Mouse (Mus musculus) ovary, adult 2 months (tissue): ENCODE data around the gene Dag1. TPM values are rescaled to one million over a fixed set of nuclear protein-coding genes. Genes with fewer than 3 reads are reported as not detected.

Source experiments
- polyA plus RNA-seq: library from polyadenylated mRNA; depleted of rRNA; stranded (reverse); fragments of >200 nt; gene quantifications from 2 replicates; pipeline ENCODE4 v1.2.3, GENCODE M21; 2012; rRNA removed

Dag1 gene
- polyA plus RNA-seq: 101 and 122 TPM in 2 replicates

DNA sequence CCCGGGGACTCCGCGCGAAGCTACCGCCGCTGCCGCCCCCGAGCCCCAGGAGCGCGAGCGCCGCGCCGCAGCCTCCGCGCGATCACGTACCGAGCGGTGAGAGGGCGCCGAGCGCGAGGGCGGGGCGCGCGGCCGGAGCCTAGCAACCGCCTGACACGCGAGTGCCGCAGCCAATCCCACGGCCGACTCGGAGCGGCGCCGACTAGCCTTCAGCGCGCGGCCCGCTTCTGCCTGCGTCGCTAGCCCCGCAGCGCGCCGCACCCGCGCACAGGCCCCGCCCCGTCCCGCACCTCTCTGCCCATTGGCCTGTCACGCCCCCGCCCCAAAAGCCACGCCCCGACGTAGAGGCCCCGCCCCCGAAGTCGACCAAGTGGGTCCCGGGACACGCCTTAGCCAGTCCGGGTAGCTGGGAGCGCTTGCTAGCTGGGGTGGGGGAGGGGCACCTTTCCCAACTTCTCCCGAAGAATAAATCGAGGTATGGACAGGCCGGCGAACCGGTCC, at the start of gene Dag1:
Gene Dag1 (minus strand): TSS at position 269 of the 501 bp plus-strand sequence.

DNA sequence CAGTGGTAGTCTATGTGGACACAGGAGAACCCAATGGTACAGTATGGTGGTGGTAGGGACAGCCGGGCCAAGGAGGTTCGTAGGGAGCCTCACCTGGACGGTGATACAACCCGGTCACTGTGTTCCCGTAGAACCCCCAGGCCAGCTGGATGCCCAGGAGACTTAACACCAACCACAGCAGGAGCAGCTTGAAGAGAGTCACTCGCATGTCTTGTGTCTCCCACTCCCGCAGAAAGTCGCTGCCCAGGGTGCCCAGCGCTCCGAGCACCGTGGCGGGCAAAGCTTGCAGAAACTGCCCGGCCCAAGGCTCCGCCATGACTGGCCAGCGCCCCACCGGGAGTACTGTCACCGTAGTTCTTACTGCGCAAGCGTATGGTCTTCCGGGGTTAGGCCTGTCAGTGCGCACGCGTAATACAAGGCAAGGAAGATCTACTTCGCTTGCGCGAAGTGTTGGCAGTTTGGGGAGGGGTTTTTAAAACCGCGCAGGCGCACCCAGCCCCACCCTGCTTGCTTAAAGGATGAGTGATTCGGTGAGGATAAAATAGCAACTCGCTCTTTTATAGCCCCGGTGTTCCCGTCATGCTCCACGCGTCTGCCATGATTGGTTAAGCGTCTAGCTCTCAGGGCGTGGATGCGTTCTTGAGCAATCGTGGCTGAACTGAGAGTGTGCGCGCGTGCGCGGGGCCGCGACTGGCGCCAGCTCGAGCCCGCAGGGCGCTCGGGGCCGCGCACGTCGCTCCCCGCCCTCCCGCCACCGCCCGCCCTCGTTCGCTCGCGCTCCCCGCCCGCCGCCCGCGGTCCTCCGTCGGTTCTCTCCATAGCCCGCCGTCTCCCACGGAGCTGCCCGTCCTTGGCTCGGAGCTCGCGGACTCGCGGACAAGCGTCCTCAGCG, 42.1 kb upstream of the Dag1 start, which contains the start of the genes Rhoa and Tcta:
Gene Rhoa (plus strand): TSS at position 501 of the 892 bp plus-strand sequence.
Gene Tcta (minus strand): TSS at position 532 of the 892 bp plus-strand sequence.

DNA sequence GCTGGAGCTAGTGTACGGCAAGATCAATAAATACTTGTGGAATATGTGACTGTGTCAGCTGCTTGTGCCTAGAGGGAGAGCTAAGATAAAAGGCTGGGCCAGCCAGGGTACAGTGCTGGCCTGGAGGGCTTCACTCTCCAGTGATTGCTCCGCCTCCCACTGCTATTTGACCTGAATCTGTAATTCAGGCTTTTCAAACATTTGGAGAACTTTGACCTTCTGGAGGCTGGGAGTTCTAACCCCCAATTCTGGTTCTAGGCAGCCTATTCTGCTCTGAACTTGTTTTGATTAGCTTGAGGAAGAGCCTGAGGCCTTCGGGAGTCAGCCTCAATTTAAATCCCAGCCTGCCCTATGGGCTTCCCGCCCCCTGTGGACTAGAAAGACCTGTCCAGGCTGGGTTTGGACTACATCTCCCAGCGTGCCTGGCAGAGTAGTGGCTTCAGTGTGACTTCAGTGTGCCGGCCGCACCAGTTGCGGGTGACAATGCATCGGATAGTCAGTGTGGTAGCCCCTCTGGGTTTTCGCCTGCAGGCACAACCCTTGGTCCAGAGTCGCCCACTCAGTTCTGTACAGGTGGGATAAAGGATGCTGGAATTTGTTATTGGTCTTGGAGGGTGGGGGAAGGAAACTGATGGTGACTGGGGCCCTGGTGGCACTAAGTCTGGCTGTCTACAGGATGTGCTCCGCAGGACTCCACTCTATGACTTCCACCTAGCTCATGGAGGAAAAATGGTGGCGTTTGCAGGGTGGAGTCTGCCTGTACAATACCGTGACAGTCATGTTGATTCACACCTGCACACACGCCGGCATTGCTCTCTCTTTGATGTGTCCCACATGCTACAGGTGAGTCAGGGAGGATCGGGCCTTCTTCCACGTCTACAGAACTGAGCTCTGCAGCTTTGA, 32.9 kb upstream of the Dag1 start, which contains the start of gene Amt:
Gene Amt (plus strand): TSS at position 401 of the 903 bp plus-strand sequence.

DNA sequence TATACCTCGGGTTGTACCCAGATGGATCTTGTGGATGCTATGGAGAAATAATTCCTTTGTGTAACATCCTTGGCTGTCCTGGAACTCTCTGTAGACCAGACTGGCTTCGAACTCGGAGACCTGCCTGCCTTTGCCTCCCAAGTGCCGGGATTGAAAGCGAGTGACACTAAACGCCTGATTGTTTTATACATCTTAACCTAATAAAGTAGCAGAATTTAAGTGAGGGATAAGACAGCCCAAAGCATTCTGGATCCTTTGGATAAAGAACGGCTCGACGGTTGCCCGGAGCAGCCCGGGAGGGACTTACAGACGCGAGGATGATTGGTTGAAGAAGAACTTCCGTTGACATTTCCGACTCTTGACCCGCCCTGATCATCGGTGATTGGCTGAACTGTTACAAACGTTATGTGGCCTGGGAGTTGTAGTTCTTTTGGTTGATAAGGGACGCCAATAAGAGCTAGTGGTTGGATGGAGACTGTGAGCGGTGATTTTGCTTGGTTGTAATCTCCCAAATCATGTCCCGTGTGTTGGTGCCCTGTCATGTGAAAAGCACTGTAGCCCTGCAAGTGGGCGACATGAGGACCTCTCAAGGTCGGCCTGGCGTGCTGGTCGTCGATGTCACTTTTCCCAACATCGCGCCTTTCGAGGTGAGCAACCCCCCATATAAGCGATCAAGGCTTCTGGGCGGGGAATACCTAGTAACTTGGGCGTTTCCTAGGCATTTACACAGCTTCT, 26.4 kb upstream of the Dag1 start, which contains the start of gene Nicn1:
Gene Nicn1 (plus strand): TSS at position 414 of the 735 bp plus-strand sequence.

DNA sequence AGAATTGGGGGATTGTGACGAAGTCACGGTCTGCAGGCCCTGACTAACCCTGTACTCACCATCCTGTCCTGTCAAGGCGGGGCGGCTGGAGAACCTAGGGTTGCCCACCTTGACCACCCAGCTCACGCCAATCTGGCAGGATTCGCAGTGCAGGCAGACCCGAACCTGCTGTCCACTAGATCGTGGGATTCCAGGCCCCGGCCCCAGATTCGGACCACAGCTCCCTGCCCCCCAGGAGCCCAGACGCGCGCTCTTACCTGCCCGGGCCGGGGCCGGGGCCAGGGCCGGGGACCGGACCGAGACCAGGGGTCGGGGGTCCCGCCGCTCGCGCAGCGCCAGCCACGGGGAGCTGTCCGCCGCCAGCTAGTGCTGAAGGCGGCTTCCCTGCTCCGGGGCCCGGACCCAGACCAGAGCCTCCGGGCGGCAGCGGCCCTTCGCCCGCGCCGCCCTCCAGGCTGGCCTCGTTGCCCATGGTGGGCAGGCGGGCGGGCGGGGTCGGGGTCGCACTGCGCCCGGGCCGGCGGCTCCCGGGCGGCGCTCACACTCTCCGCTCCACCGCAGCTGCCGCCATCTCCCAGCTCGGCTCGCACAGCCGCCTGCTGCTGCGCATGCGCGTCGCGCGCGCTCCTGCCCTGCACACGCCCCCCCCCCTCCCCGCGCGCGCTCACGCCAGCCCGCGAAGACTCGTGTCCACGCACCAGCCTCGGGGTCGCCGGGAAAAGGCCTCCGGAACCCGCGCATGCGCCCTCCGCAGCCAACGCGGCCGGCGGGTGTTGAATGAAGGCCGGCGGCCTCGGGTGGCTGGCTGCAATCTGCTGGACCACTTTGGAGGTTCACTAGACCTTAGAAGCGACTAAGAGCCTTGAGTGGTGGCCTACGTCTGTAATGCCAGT, 73.7 kb downstream of the Dag1 start, which contains the start of gene Bsn:
Gene Bsn (minus strand): TSS at position 598 of the 893 bp plus-strand sequence.

Other genes with a start within 250 kb of the Dag1 start
- gene Gmppb, start 214.7 kb downstream of the Dag1 start, polyA plus RNA-seq: 21.7 and 28.2 TPM in 2 replicates
- gene Amigo3, start 210.8 kb downstream of the Dag1 start, polyA plus RNA-seq: 6.8 and 8.7 TPM in 2 replicates
- gene Mst1, start 183.5 kb downstream of the Dag1 start, polyA plus RNA-seq: 0.25 and 0.45 TPM in 2 replicates
- 113 and 122 TPM in 2 replicates for gene Rnf123, start 180.6 kb downstream of the Dag1 start, polyA plus RNA-seq
- gene Apeh, start 169.4 kb downstream of the Dag1 start, polyA plus RNA-seq: 90.7 and 116 TPM in 2 replicates
- 1.9 and 2.0 TPM in 2 replicates for gene Bsn, start 73.6 kb downstream of the Dag1 start, polyA plus RNA-seq
- 19.4 and 25.5 TPM in 2 replicates for gene Nicn1, start 26.5 kb upstream of the Dag1 start, polyA plus RNA-seq
- gene Amt, start 32.9 kb upstream of the Dag1 start, polyA plus RNA-seq: 7.6 and 12.8 TPM in 2 replicates
- gene Rhoa, start 42.2 kb upstream of the Dag1 start, polyA plus RNA-seq: 86.5 and 130 TPM in 2 replicates
- 37.2 and 41.9 TPM in 2 replicates for gene Tcta, start 42.2 kb upstream of the Dag1 start, polyA plus RNA-seq
- 1,075 and 1,331 TPM in 2 replicates for gene Gpx1, start 74.9 kb upstream of the Dag1 start, polyA plus RNA-seq
- 57.3 and 69.2 TPM in 2 replicates for gene Usp4, start 83.9 kb upstream of the Dag1 start, polyA plus RNA-seq
- gene 1700102P08Rik, start 128.8 kb upstream of the Dag1 start, polyA plus RNA-seq: 0.59 and 0.73 TPM in 2 replicates
- gene Ccdc36, start 164.5 kb upstream of the Dag1 start, polyA plus RNA-seq: 0.05 and 0.08 TPM in 2 replicates
- not detected in 2 replicates for gene BC048562, start 172.5 kb upstream of the Dag1 start, polyA plus RNA-seq
- 33.6 and 34.2 TPM in 2 replicates for gene Ccdc71, start 196.6 kb upstream of the Dag1 start, polyA plus RNA-seq
- 92.6 and 96.4 TPM in 2 replicates for gene Klhdc8b, start 197.6 kb upstream of the Dag1 start, polyA plus RNA-seq
- 288 and 298 TPM in 2 replicates for gene Lamb2, start 215.8 kb upstream of the Dag1 start, polyA plus RNA-seq
- 218 and 280 TPM in 2 replicates for gene Usp19, start 226.6 kb upstream of the Dag1 start, polyA plus RNA-seq
- 293 and 360 TPM in 2 replicates for gene Qars, start 243.7 kb upstream of the Dag1 start, polyA plus RNA-seq